In the genomic region with DNA sequence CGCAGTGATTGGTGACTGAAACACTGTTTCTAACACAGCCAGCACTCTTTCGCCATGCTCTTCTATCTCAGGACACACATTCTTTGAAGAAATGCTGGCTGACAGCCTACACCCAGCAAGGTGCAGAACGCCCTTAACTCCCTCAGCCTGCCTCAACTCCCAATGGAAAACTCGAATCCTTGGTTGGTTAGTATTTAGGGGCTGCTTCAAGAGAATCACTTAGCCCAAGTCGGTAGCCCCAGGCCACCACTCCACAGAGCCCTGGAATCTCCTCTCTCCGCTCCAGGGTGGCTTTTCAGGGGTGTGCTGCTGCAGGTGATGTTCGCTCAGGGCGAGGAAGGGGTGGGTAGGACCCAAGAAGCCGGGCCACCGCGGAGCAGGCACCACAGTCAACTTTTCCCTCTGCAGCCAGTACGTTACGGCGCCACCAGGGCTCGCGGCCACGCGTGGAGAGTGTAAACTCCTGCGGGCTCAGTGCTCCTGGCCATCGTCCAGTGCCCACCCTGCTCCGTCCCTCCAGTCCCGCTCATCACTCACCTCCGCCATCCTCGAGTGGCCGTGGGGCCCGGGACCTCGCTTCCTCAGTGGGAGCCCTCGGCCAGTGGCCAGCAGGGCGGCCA, we compare ENCODE assay signal across 9 mouse cellular contexts. TPM values are rescaled to one million over a fixed set of nuclear protein-coding genes. Genes with fewer than 3 reads are reported as not detected.
DNase-seq lines count a peak whose midpoint lies in the region; ATAC-seq and TF ChIP-seq lines count a peak whose summit lies in the region.
"Had no signal": no experiment of that assay in that cellular context is flagged by ENCODE, and none has a peak within 500 bp of the region (broad histone marks: within the 10 kb centered on the region; RNA-seq: fewer than 3 reads in every experiment).

No protein-coding gene starts in this region.

- H3K27ac ChIP-seq in heart, adult 2 months, result no peak overlapping the region
- H3K27ac ChIP-seq in embryonic facial prominence, embryonic 12.5 days, result no peak overlapping the region
- H3K27ac ChIP-seq in intestine, embryonic 14.5 days (ENCODE audit: low read depth), result no peak overlapping the region
- H3K27ac ChIP-seq in midbrain, embryonic 14.5 days (replicated peaks; ENCODE audit: low read depth, low read length), result no peak overlapping the region

- peak; percentile 73; the same call in 1 of the 2 replicates for ATAC-seq in embryonic facial prominence, embryonic 12.5 days (ENCODE audit: insufficient number of reproducible peaks, insufficient read depth, low FRiP score, low TSS enrichment)
- ATAC-seq in intestine, embryonic 14.5 days (replicated peaks; ENCODE audit: low FRiP score, low TSS enrichment, low read depth), result peak; percentile 59
- ATAC-seq in midbrain, embryonic 14.5 days (ENCODE audit: low FRiP score, low TSS enrichment), result peak; percentile 56

- no peaks in the 10 kb centered on the region for H3K9me3 ChIP-seq in E14TG2a.4 (ENCODE audit: low read length)
- no peaks in the 10 kb centered on the region for H3K9me3 ChIP-seq in embryonic facial prominence, embryonic 12.5 days
- no peaks in the 10 kb centered on the region for H3K9me3 ChIP-seq in intestine, embryonic 14.5 days (ENCODE audit: control insufficient read depth, low read length)
- no peaks in the 10 kb centered on the region for H3K9me3 ChIP-seq in midbrain, embryonic 14.5 days (ENCODE audit: control insufficient read depth, low read length)

- no peak for TF ChIP-seq CTCF in heart, adult 2 months (IDR thresholded peaks at IDR 0.05)
- no peak for TF ChIP-seq CTCF in E14TG2a.4 (conservative IDR thresholded peaks at IDR 0.05; ENCODE audit: low read length)

- H3K27me3 ChIP-seq in heart, adult 2 months (ENCODE audit: control insufficient read depth, insufficient read depth, low read length), result peaks cover 11% of the 10 kb centered on the region
- H3K27me3 ChIP-seq in E14TG2a.4 (ENCODE audit: insufficient read depth, low read length), result peaks cover 29% of the 10 kb centered on the region
- peaks cover 24% of the 10 kb centered on the region for H3K27me3 ChIP-seq in embryonic facial prominence, embryonic 12.5 days
- peaks cover 37% of the 10 kb centered on the region for H3K27me3 ChIP-seq in intestine, embryonic 14.5 days (replicated peaks; ENCODE audit: control insufficient read depth, insufficient read depth, low read length)
- H3K27me3 ChIP-seq in midbrain, embryonic 14.5 days (ENCODE audit: control insufficient read depth, insufficient read depth, low read length), result peaks cover 20% of the 10 kb centered on the region; the same call in 1 of the 2 replicates

- H3K9ac ChIP-seq in heart, adult 2 months (ENCODE audit: low read depth, low read length), result peak overlapping the region; percentile 61
- H3K9ac ChIP-seq in embryonic facial prominence, embryonic 12.5 days, result peak overlapping the region; percentile 74
- H3K9ac ChIP-seq in intestine, embryonic 14.5 days (ENCODE audit: low read length), result peak overlapping the region; percentile 58
- peak overlapping the region; percentile 72 for H3K9ac ChIP-seq in midbrain, embryonic 14.5 days (replicated peaks; ENCODE audit: low read length)

- no peak for TF ChIP-seq POLR2A in heart, adult 2 months (IDR thresholded peaks at IDR 0.05; ENCODE audit: insufficient read depth, low read depth, low read length)

- no peaks in the 10 kb centered on the region for H3K36me3 ChIP-seq in heart, adult 2 months (ENCODE audit: control insufficient read depth, insufficient read depth, low read length)
- H3K36me3 ChIP-seq in E14TG2a.4 (ENCODE audit: insufficient read depth, low read length), result no peaks in the 10 kb centered on the region
- no peaks in the 10 kb centered on the region for H3K36me3 ChIP-seq in embryonic facial prominence, embryonic 12.5 days
- no peaks in the 10 kb centered on the region for H3K36me3 ChIP-seq in intestine, embryonic 14.5 days (ENCODE audit: control insufficient read depth, insufficient read depth, low read length)
- H3K36me3 ChIP-seq in midbrain, embryonic 14.5 days (ENCODE audit: control insufficient read depth, insufficient read depth, low read length), result no peaks in the 10 kb centered on the region

- H3K4me3 ChIP-seq in heart, adult 2 months, result peak overlapping the region; percentile 72
- H3K4me3 ChIP-seq in E14TG2a.4 (replicated peaks; ENCODE audit: low read length), result peak overlapping the region; percentile 92
- peak overlapping the region; percentile 77 for H3K4me3 ChIP-seq in embryonic facial prominence, embryonic 12.5 days
- H3K4me3 ChIP-seq in intestine, embryonic 14.5 days (ENCODE audit: low read depth, low read length), result peak overlapping the region; percentile 67
- H3K4me3 ChIP-seq in midbrain, embryonic 14.5 days (replicated peaks; ENCODE audit: low read depth, low read length), result peak overlapping the region; percentile 69

- H3K4me2 ChIP-seq in embryonic facial prominence, embryonic 12.5 days (replicated peaks), result peak overlapping the region; percentile 97
- peak overlapping the region; percentile 96 for H3K4me2 ChIP-seq in intestine, embryonic 14.5 days (ENCODE audit: low read length)
- peak overlapping the region; percentile 99 for H3K4me2 ChIP-seq in midbrain, embryonic 14.5 days (ENCODE audit: low read length)

- no peak for TF ChIP-seq EP300 in heart, adult 2 months (IDR thresholded peaks at IDR 0.05; ENCODE audit: insufficient read depth, low read depth, low read length)

- no peak for DNase-seq in heart, adult 2 months
- no peak for DNase-seq in heart, postnatal 25 days (ENCODE audit: low spot score)
- peak; percentile 59 for DNase-seq in intestine, embryonic 14.5 days (ENCODE audit: low spot score)
- no peak for DNase-seq in midbrain, embryonic 14.5 days
- no peak for DNase-seq in left cerebral cortex, adult 8-10 months (ENCODE audit: low spot score in 2 of 2)
- no peak for DNase-seq in thymus, postnatal 36 days

- H3K4me1 ChIP-seq in heart, adult 2 months (ENCODE audit: control insufficient read depth, insufficient read depth, low read length), result peaks cover 2% of the 10 kb centered on the region; the same call in 1 of the 2 replicates
- peaks cover 36% of the 10 kb centered on the region for H3K4me1 ChIP-seq in E14TG2a.4 (replicated peaks; ENCODE audit: low read depth, low read length)
- peaks cover 8% of the 10 kb centered on the region; the same call in 1 of the 2 replicates for H3K4me1 ChIP-seq in embryonic facial prominence, embryonic 12.5 days
- H3K4me1 ChIP-seq in intestine, embryonic 14.5 days (replicated peaks; ENCODE audit: control insufficient read depth, insufficient read depth, low read length), result peaks cover 4% of the 10 kb centered on the region; the same call in 1 of the 2 replicates
- H3K4me1 ChIP-seq in midbrain, embryonic 14.5 days (ENCODE audit: control insufficient read depth, insufficient read depth, low read length), result 0 out of 2 replicates have a peak, but pooled peaks cover 8% of the 10 kb centered on the region

- intact Hi-C loops in heart, adult 2 months (cut with DNase I), result no loop called here
- intact Hi-C loops in heart, postnatal 25 days (cut with DNase I), result no loop called here

- H3K79me2 ChIP-seq in heart, adult 2 months (replicated peaks; ENCODE audit: control insufficient read depth, insufficient read depth, low read length), result no peaks in the 10 kb centered on the region

- 12% methylated on average over 29 of the region's 29 CpGs for WGBS in heart, adult 2 months
- 9% methylated on average over 29 of the region's 29 CpGs for WGBS in embryonic facial prominence, embryonic 12.5 days
- WGBS in intestine, embryonic 14.5 days, result 8% methylated on average over 29 of the region's 29 CpGs
- 9% methylated on average over 29 of the region's 29 CpGs for WGBS in midbrain, embryonic 14.5 days

RNA-seq across cellular contexts. Expression of gene Ism2, which starts 0.4 kb away (rescaled TPM):
- not detected for total RNA-seq in heart, adult 2 months (2021)
- polyA plus RNA-seq in heart, adult 2 months (2012; rRNA removed), result 0.09 and 0.18 TPM in 2 replicates
- total RNA-seq in heart, postnatal 25 days (2021), result not detected
- 1.0 and 1.4 TPM in 2 replicates for polyA plus RNA-seq in embryonic facial prominence, embryonic 12.5 days (2016; fragmentation: Nextera tagmentation; extraction: Ambion mirVana)
- polyA plus RNA-seq in intestine, embryonic 14.5 days (2014; fragmentation: Nextera tagmentation; extraction: Ambion mirVana), result 0.22 and 0.40 TPM in 2 replicates
- 0.75 and 1.0 TPM in 2 replicates for polyA plus RNA-seq in midbrain, embryonic 14.5 days (2014; fragmentation: Nextera tagmentation; extraction: Ambion mirVana)
- total RNA-seq in left cerebral cortex, adult 8-10 months (2022), result under 1 TPM; 0.32 to 0.91 (median 0.54) TPM
- total RNA-seq: gastrocnemius, postnatal 36 days had no signal

RNA-seq across cellular contexts. Expression of gene Ahsa1, which starts 32.9 kb away (rescaled TPM):
- 100 to 1,000 TPM; 138 to 153 TPM for total RNA-seq in heart, adult 2 months (2021)
- polyA plus RNA-seq in heart, adult 2 months (2012; rRNA removed), result 74.5 and 85.8 TPM in 2 replicates
- 100 to 1,000 TPM; 126 to 158 TPM for total RNA-seq in heart, postnatal 25 days (2021)
- 218 and 222 TPM in 2 replicates for polyA plus RNA-seq in embryonic facial prominence, embryonic 12.5 days (2016; fragmentation: Nextera tagmentation; extraction: Ambion mirVana)
- polyA plus RNA-seq in intestine, embryonic 14.5 days (2014; fragmentation: Nextera tagmentation; extraction: Ambion mirVana), result 205 and 207 TPM in 2 replicates
- 176 and 180 TPM in 2 replicates for polyA plus RNA-seq in midbrain, embryonic 14.5 days (2014; fragmentation: Nextera tagmentation; extraction: Ambion mirVana)
- 100 to 1,000 TPM; 129 to 167 (median 149) TPM for total RNA-seq in left cerebral cortex, adult 8-10 months (2022)

RNA-seq across cellular contexts. Expression of gene Vipas39, which starts 33.1 kb away (rescaled TPM):
- total RNA-seq in heart, adult 2 months (2021), result 10 to 100 TPM; 23.2 to 25.5 TPM
- 23.3 and 39.7 TPM in 2 replicates for polyA plus RNA-seq in heart, adult 2 months (2012; rRNA removed)
- 10 to 100 TPM; 21.7 to 23.1 TPM for total RNA-seq in heart, postnatal 25 days (2021)
- 55.1 and 57.9 TPM in 2 replicates for polyA plus RNA-seq in embryonic facial prominence, embryonic 12.5 days (2016; fragmentation: Nextera tagmentation; extraction: Ambion mirVana)
- 40.8 and 47.3 TPM in 2 replicates for polyA plus RNA-seq in intestine, embryonic 14.5 days (2014; fragmentation: Nextera tagmentation; extraction: Ambion mirVana)
- 60.6 and 70.1 TPM in 2 replicates for polyA plus RNA-seq in midbrain, embryonic 14.5 days (2014; fragmentation: Nextera tagmentation; extraction: Ambion mirVana)
- 10 to 100 TPM; 50.5 to 60.0 (median 57.6) TPM for total RNA-seq in left cerebral cortex, adult 8-10 months (2022)
